Mouse (Mus musculus) C2C12 (cell line): ENCODE data around the gene Prdm8. TPM values are rescaled to one million over a fixed set of nuclear protein-coding genes. Genes with fewer than 3 reads are reported as not detected.

Source experiments
- H3K27me3 ChIP-seq: one replicate; pipeline ENCODE4 v1.6.1; 2011; ENCODE audit not compliant: control insufficient read depth, insufficient read depth, insufficient read length
- H3K36me3 ChIP-seq: one replicate; pipeline ENCODE4 v1.6.1; 2011; ENCODE audit not compliant: control insufficient read depth, insufficient read depth
- H3K4me3 ChIP-seq: one replicate; pipeline ENCODE4 v1.5.1; 2011; ENCODE audit warnings: mild to moderate bottlenecking, control low read depth; ENCODE audit not compliant: poor library complexity, insufficient read depth, severe bottlenecking
- H3K79me2 ChIP-seq: one replicate; pipeline ENCODE4 v1.6.1; 2011; ENCODE audit not compliant: control insufficient read depth, insufficient read depth
- H3K79me3 ChIP-seq: one replicate; pipeline ENCODE4 v1.6.1; 2011; ENCODE audit warnings: low read depth, control low read depth
- H3ac ChIP-seq: one replicate; pipeline ENCODE3; 2011; ENCODE audit warnings: low read depth; ENCODE audit not compliant: control insufficient read depth, insufficient read length
- CEBPB ChIP-seq: IDR thresholded peaks from one replicate; pipeline ENCODE4 v1.6.1; 2011; ENCODE audit warnings: low read depth, mild to moderate bottlenecking, control low read depth, moderate library complexity
- CTCF ChIP-seq: IDR thresholded peaks from one replicate; pipeline ENCODE4 v1.5.1; 2011; ENCODE audit not compliant: control insufficient read depth, insufficient read depth, insufficient read length
- FOSL1 ChIP-seq: IDR thresholded peaks from one replicate; pipeline ENCODE4 v1.8.0; 2011; ENCODE audit warnings: mild to moderate bottlenecking, low read length; ENCODE audit not compliant: poor library complexity, insufficient read depth, severe bottlenecking
- MAX ChIP-seq: IDR thresholded peaks from one replicate; pipeline ENCODE4 v1.6.1; 2011; ENCODE audit warnings: mild to moderate bottlenecking, control low read depth
- MYOD1 ChIP-seq: IDR thresholded peaks from one replicate; pipeline ENCODE4 v1.6.1; 2011; ENCODE audit warnings: low read depth; ENCODE audit not compliant: control insufficient read depth, insufficient read length
- MYOG ChIP-seq: IDR thresholded peaks from one replicate; pipeline ENCODE4 v1.6.1; 2011; ENCODE audit not compliant: control insufficient read depth, insufficient read length; ENCODE audit errors: extremely low read depth
- USF1 ChIP-seq: IDR thresholded peaks from one replicate; pipeline ENCODE4 v1.6.1; 2011; ENCODE audit warnings: low read depth, mild to moderate bottlenecking, control low read depth, moderate library complexity
- polyA plus RNA-seq: library from polyadenylated mRNA; unstranded; fragments of >200 nt; fragmentation: generic; extraction: Trizol; gene quantifications from one replicate; pipeline ENCODE4 v1.2.1, GENCODE M21; 2012; ENCODE audit warnings: missing spikeins

Gene Prdm8
- polyA plus RNA-seq, 1 experiment, result 1.7 TPM

- Histone ChIP-seq H3K36me3 (no peaks in the 10 kb centered on the region), H3K79me2 (no peaks in the 10 kb centered on the region), H3ac (no peak overlapping the region), H3K79me3 (no peaks in the 10 kb centered on the region), H3K27me3 (no peaks in the 10 kb centered on the region), H3K4me3 (no peak overlapping the region)
- TF ChIP-seq MYOG, result no peak
- TF ChIP-seq CEBPB, result no peak
- TF ChIP-seq USF1, result no peak
- no peak for TF ChIP-seq CTCF
- TF ChIP-seq FOSL1, result no peak
- TF ChIP-seq MYOD1, result no peak
- no peak for TF ChIP-seq MAX
These were observed 1.6 kb downstream of the Prdm8 start for GRCm38 (mm10) chr5:98168356-98169285.

GRCm38 (mm10) chr5:98169376-98170351 is 2.7 kb downstream of the Prdm8 start:
- Histone ChIP-seq H3ac (no peak overlapping the region), H3K27me3 (no peaks in the 10 kb centered on the region), H3K79me2 (no peaks in the 10 kb centered on the region), H3K36me3 (no peaks in the 10 kb centered on the region), H3K79me3 (no peaks in the 10 kb centered on the region), H3K4me3 (no peak overlapping the region)
- TF ChIP-seq USF1 (no peak), FOSL1 (no peak), CEBPB (no peak), MAX (no peak), MYOD1 (no peak), CTCF (no peak), MYOG (no peak)

- Histone ChIP-seq H3K27me3 (no peaks in the 10 kb centered on the region), H3K79me3 (no peaks in the 10 kb centered on the region), H3K36me3 (no peaks in the 10 kb centered on the region), H3K4me3 (no peak overlapping the region), H3K79me2 (no peaks in the 10 kb centered on the region), H3ac (no peak overlapping the region)
- TF ChIP-seq MYOG, result no peak
- no peak for TF ChIP-seq MAX
- no peak for TF ChIP-seq USF1
- no peak for TF ChIP-seq MYOD1
These were observed 4.7 kb downstream of the Prdm8 start for GRCm38 (mm10) chr5:98171651-98172230.

GRCm38 (mm10) chr5:98172502-98173181 is 5.6 kb downstream of the Prdm8 start:
- TF ChIP-seq FOSL1, result no peak
- no peak for TF ChIP-seq USF1
- TF ChIP-seq CTCF, result no peak
- no peak for TF ChIP-seq MYOD1
- no peak for TF ChIP-seq MAX
- no peak for TF ChIP-seq CEBPB
- TF ChIP-seq MYOG, result no peak
- Histone ChIP-seq H3K79me2 (no peaks in the 10 kb centered on the region), H3K27me3 (no peaks in the 10 kb centered on the region), H3ac (no peak overlapping the region), H3K36me3 (no peaks in the 10 kb centered on the region), H3K79me3 (no peaks in the 10 kb centered on the region), H3K4me3 (no peak overlapping the region)

- Histone ChIP-seq H3K79me3 (no peaks in the 10 kb centered on the region), H3ac (no peak overlapping the region), H3K36me3 (no peaks in the 10 kb centered on the region), H3K4me3 (no peak overlapping the region), H3K27me3 (no peaks in the 10 kb centered on the region), H3K79me2 (no peaks in the 10 kb centered on the region)
- TF ChIP-seq MAX (no peak), FOSL1 (no peak), USF1 (no peak), MYOD1 (no peak), CEBPB (no peak), MYOG (no peak), CTCF (no peak)
These were observed 6.7 kb downstream of the Prdm8 start for GRCm38 (mm10) chr5:98173694-98174093.
